Mouse (Mus musculus) bone marrow macrophage, adult 2 months (primary cell): ENCODE measurements around the gene Grb10. TPM values are rescaled to one million over a fixed set of nuclear protein-coding genes. Genes with fewer than 3 reads are reported as not detected.

Experiments used
- H3K27ac ChIP-seq: 2 replicates; pipeline ENCODE4 v1.5.1; 2012; ENCODE audit warnings: low read depth, low read length; ENCODE audit not compliant: insufficient read depth
- H3K4me1 ChIP-seq: 2 replicates; pipeline ENCODE4 v1.6.1; 2012; ENCODE audit warnings: low read length; ENCODE audit not compliant: control insufficient read depth, insufficient read depth
- H3K4me3 ChIP-seq: 2 replicates; pipeline ENCODE4 v1.5.1; 2012; ENCODE audit warnings: mild to moderate bottlenecking, low read length, moderate library complexity; ENCODE audit not compliant: insufficient read depth
- CTCF ChIP-seq: IDR thresholded peaks from 2 replicates; pipeline ENCODE4 v1.5.1; 2012; ENCODE audit warnings: low read depth, mild to moderate bottlenecking, low read length, moderate library complexity
- POLR2A ChIP-seq: IDR thresholded peaks from 2 replicates; pipeline ENCODE4 v1.6.1; 2012; ENCODE audit warnings: mild to moderate bottlenecking, low read depth, low read length, borderline replicate concordance
- polyA plus RNA-seq: library from polyadenylated mRNA; stranded (reverse); fragments of >200 nt; gene quantifications from 2 replicates; pipeline ENCODE4 v1.2.4, GENCODE M21; 2012; ENCODE audit not compliant: missing spikeins, insufficient read depth, insufficient read length

Grb10 gene
- polyA plus RNA-seq, 1 experiment = 0.74 TPM

DNA sequence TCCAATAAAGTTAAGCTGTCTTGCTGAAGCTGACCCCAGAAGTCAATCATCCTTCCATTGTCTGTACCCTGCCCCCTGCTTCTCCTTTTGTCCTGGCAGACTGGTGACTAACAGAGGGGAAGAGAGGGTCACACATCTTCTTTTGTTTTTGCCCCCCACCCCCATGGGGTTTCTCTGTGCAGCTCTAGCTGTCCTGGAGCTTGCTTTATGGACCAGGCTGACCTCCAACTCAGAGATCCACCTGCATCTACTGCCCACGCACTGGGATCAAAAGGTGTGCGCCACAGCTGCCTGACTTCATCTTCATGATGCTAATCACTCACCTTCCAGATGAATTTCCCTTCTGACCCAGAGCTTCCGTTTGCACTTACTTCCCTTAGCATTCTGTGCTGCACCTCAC, 114.6 kb downstream of the Grb10 start:
- Histone ChIP-seq H3K4me3 (no peak overlapping the region), H3K4me1 (peaks cover 8% of the 10 kb centered on the region), H3K27ac (no peak overlapping the region)
- no peak for TF ChIP-seq POLR2A
- no peak for TF ChIP-seq CTCF

DNA sequence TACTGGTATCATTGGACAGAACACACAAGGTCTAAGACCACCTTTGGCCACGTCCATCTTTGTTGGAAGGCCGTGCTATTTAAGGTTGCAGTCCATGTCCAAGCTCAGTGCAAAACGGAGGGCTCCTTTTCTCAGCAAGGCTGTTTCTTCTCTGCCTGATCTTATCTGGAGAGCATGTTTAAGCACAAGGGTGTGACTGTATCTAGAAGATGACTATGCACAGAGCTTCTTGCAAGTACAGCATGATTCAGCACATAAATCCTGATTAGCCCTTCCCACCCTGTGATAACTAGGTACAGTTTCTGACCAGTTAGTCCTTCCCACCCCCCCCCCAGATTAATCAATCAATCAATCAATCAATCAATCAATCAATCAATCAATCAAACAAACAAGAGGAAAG, 115.1 kb downstream of the Grb10 start:
- no peak overlapping the region for H3K27ac ChIP-seq
- TF ChIP-seq POLR2A (no peak), CTCF (no peak)
- no peak overlapping the region for H3K4me3 ChIP-seq
- H3K4me1 ChIP-seq = peaks cover 8% of the 10 kb centered on the region

DNA sequence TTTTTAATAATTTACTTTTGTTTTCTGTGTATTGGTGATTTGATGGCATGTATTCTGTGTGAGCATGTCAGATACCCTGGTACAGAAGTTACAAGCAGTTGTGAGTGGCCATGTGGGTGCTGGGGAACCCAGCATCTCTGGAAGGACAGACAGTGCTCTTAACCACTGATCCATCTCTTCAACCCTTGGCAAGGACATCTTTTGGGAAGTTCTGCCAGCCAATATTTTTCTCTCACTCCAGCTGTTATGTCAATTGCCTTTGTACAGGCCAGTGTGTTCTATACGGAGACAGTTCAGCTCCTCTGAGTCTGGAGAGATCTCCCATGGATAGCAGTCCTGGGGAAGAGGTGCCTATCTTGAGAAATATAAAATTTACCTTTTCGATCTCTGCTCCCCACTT, 116.4 kb downstream of the Grb10 start:
- no peak for TF ChIP-seq CTCF
- no peak for TF ChIP-seq POLR2A
- Histone ChIP-seq H3K4me3 (no peak overlapping the region), H3K27ac (no peak overlapping the region), H3K4me1 (peaks cover 8% of the 10 kb centered on the region)

DNA sequence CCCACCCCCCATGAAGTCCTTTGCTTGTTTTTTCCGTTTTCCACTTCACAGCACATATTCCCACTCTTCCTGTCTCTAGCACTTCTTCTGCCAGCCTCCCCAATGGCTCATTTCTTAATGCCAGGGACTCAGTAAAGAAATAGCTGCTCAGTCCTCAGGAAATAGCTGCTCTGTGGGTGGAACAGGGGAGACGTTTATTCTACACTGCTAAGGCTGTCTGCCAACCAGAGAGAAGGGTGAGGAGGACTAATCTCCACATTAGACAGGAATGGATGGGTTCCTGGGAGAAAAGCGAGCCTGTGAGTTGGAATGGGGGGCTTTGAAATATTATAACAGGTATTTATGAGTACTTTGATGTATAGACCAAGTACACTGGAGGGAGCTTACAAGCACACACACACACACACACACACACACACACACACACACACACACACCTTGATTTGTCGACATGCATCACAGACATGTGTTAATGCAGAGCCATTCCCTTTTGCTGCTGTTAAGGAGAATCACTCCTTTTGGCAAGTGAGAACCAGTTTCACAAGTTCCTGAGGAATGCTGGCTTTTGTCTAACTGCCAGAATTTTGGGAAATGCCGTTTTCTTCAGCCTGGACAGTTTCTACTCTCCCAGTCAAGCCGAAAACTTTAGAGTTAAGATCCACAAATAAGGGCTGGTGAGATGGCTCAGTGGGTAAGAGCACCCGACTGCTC, 130.6 kb downstream of the Grb10 start:
- Histone ChIP-seq H3K4me1 (peaks cover 3% of the 10 kb centered on the region), H3K4me3 (no peak overlapping the region), H3K27ac (no peak overlapping the region)
- TF ChIP-seq POLR2A (no peak), CTCF (no peak)

DNA sequence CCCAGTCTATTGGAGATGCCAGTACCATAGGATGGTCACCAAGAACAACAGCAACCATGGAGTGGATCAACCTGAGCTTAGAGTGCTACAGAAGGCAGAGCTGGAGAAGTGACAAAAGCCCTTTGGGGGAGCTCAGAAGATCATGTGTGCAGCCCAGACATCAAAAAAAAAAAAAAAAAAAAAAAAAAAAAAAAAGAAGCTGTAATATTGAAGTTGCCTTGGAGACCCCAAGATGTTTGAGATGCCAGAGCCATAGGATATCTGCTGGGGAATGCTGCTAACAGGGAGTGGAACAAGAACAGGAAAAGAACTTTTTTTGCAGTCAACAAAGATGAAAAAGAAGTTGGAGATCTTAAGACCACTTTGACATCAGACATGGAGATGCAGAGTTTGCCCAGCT, 133.0 kb downstream of the Grb10 start:
- H3K4me1 ChIP-seq = peaks cover 3% of the 10 kb centered on the region
- no peak overlapping the region for H3K4me3 ChIP-seq
- TF ChIP-seq CTCF (no peak), POLR2A (no peak)
- H3K27ac ChIP-seq = no peak overlapping the region

DNA sequence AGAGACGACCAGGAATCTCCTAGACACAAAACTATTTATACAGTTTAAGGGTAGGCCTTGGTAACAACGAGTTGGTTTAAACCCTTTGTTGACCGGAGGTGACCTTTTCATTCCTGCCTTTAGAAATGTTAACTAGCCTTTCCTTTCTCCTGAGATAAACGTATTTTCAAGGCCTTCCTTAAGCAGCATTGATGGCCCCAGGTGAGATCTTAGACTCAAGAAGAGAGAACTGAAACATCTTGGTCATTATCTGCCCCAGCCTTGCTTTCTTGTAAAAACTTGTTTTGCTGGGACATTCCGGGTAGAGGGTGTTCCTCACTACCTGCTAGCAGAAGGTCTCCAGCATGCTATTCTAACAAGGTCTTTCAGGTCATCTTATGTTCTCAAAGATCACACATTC, 133.5 kb downstream of the Grb10 start:
- TF ChIP-seq CTCF = no peak
- no peak overlapping the region for H3K27ac ChIP-seq
- no peak overlapping the region for H3K4me3 ChIP-seq
- peaks cover 3% of the 10 kb centered on the region for H3K4me1 ChIP-seq

DNA sequence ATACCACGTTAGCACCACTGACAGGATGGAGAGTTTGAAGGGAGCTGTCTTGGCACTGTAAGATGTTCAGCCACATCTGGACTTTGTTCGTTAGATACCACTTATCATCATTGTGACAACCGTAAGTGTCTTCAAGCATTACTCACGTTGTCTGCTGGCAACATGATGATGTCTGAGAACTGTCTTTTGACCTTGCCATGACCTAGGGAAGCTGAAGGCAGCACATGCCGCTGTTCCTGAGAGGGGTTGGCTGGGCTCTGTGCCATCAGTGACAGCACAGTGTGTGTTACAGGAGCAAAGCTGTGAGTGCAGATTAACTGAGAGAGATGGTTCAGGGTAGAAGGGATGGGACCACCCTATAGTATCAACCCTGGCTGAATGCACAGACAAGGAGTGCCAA, 137.0 kb downstream of the Grb10 start:
- peaks cover 3% of the 10 kb centered on the region for H3K4me1 ChIP-seq
- no peak for TF ChIP-seq CTCF
- no peak overlapping the region for H3K27ac ChIP-seq
- no peak overlapping the region for H3K4me3 ChIP-seq

DNA sequence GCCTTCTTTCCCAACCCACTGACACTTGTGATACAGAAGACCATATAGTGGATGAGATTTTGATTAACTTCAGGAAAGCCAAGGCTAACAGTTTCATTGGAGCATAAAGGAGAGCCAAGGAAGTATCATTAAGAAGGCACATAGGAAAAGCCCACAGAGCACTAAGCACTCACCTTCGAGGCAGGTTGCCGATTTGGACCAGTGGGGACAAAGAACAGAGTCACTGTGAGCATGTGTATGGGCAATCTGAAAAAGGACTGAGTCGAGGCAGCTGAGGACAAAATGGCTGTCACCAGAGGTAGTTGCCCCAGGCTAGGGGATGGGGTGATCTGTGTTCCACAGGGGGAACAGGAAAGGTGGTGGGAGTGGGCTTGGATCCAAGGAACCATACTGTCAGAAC, 140.0 kb downstream of the Grb10 start:
- H3K4me1 ChIP-seq = peaks cover 3% of the 10 kb centered on the region
- H3K4me3 ChIP-seq = no peak overlapping the region
- no peak overlapping the region for H3K27ac ChIP-seq
- TF ChIP-seq POLR2A = no peak
- no peak for TF ChIP-seq CTCF

DNA sequence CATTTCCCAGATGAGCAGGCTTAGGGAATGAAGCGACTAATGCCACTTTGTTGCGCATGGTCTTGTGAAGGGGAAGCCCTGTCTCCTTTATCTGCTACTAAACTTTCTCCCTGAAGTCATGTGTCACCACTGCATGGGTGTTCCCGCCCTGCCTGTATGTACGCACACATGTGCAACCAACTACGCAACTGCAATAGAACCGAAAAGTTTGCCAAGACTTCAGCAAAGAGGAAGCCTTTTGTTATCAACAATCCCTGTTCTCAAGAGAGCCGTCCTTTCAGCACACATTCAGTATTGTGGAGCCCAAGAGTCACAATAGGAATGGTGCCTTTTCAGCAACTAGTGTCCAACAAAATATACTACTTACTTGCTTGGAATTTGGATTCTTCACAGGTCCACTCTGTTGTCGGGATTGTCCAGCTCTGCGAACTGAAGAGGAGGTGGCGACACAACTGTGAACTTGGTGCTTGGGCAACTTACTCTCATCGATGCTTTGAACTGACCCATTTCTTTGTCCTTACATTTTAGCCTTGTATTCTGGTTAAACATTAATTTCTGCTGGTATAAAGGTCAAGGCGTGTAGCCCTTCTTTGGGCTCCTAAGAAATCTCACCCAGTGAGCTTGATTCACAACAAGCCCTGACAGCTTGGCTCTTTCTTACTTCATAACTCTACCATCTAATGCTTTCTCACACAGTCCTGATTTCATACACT, 140.7 kb downstream of the Grb10 start, which contains the start of gene Ddc:
Gene Ddc, minus strand, starts transcription at position 500 of the 713 bp plus-strand sequence.
- no peak within 1 kb of the TSS for H3K27ac ChIP-seq
- H3K4me3 ChIP-seq = no peak within 1 kb of the TSS
- TF ChIP-seq POLR2A (no peak), CTCF (no peak)
- H3K4me1 ChIP-seq = no peaks in the 10 kb centered on the region

DNA sequence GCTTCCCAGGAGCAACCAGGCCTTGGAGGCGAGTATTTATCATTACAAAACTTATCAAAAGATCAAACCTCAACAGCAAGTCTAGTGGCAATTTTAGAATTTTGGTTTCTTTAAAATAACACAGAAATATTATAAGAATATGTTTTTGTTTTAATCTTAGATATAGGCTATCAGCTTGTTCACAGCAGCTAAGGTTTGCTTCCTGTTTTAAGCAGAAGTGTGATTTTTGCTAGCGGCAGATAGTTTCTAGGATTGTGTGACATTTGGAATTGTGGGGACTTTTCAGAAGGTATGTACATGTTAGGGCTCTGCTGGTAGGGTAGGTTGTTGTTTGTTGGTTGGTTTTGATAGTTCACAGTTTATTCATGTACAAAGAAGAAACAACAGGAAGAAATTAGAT, 143.0 kb downstream of the Grb10 start:
- Histone ChIP-seq H3K4me1 (no peaks in the 10 kb centered on the region), H3K4me3 (no peak overlapping the region), H3K27ac (no peak overlapping the region)
- no peak for TF ChIP-seq POLR2A
- no peak for TF ChIP-seq CTCF
